Mouse (Mus musculus): ENCODE measurements at regions not wholly inside any gene's neighbourhood (a gene's known extent, or its start where the extent isn't known, plus 50 kb on each side); places are given as distances from the start of the nearest gene placed in this dataset.

DNA sequence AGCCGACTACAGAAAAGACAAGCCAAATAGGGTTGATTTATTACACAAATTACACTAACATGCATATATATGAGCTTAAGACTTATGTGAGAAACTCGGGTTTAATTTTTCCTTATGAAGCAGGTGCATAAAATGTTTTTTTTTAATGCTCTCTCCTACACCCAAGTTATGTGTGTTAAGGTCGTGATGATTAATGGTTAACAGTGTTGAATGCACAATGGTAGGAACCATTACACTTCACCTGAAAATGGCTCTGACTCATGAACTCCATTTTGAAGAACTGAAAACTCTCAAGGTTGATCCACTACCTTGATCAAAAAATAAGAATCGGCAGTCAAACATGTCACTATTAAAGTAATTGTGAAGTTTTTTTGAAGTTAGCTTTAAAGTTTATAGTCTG is 59.4 kb upstream of the Ifne start:
- DNase-seq = no peak

DNA sequence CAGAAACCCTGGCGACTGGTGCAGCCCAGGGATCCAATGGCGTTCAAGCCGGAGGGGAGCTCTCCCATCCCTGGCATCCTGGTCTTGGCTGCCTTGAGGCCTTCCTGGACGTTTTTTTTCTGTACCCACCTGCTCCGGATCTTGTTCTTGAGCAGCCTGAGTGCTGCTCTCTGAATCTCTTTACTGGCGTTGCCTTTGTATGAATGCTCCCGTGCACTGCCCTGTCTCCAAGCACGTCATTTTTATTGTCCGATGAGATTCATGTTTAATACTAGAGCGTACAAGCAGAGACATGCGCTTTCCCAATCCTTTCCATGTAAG is 58.7 kb upstream of the Ifne start:
- no peak for DNase-seq

DNA sequence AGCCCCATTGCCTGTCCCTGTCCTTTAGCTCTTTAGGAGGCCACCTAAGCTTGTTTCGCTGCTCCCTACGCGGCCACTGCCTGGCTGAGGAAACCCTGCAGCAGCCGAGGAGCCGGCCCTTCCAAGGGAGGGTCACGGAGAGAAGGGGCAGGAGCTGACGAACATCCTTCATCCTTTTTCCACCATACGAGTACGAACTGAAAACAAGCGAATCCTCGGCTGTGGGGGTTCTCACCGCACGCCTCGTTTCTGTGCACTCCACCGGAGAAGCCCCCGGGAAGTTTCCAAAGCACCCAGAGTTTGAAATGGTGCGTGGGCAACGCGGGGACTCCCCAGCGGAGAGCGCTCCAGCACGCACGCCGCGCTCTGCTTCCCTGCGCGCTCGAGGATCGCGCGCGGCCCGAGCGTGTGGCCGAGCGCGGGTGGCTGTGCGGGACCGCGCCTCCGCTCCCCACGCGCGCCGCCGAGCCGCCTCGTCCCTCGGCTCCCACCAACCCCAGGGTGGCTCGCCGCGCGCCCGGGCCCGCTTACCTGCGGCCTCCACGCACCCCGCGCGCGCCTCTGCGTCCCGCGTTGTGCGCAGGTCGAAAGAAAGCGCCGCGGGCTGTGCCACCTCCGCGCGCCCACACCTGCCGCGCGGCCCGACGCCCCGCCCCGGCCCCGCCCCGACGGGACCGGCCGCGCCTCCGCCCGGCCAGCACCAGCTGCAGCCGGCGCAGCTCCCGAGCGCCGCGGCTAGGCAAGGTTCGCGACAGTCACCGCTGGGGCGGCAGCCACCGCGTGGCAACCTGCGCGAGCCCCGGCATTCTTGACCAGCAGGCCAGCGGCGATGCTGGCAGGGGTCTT is 58.1 kb upstream of the Ifne start:
- peak; percentile 67 for DNase-seq

DNA sequence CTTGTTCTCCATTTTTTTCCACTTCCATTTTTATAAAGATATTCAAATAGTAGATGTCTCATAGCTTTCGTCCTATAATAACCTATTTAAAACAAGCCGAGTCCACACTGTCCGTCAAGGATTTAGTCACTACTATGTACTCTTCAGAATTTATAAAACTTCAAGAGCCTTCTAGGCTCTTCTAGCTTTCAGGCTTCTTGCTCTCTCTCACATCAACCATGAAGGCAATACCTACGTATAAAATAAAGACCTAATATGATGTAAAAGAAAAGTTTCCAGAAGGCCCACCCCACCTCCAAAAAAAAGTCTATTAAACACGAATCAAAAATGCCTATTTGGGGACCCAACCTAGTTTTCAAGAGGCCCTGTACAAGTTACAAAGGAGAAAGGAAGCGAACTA is 57.0 kb upstream of the Ifne start:
- no peak for DNase-seq

DNA sequence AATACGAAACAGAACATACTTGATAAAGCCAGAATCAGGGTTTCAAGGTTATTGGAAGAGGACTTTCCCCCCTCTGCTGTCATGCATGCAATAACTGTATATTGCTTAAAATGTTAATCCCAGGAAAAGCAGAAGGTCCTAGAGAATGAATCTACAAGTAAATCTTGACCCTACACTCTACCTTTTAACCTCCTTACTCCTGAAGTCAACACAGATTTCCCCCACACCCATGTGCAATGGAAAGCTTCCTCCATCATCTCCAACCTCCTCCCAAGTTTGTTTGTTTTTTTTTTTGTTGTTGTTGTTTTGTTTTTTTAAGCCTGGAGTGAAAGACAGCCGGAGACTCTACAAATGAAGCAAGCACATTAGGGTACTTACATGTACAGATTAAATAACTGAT is 55.9 kb upstream of the Ifne start:
- DNase-seq = no peak

DNA sequence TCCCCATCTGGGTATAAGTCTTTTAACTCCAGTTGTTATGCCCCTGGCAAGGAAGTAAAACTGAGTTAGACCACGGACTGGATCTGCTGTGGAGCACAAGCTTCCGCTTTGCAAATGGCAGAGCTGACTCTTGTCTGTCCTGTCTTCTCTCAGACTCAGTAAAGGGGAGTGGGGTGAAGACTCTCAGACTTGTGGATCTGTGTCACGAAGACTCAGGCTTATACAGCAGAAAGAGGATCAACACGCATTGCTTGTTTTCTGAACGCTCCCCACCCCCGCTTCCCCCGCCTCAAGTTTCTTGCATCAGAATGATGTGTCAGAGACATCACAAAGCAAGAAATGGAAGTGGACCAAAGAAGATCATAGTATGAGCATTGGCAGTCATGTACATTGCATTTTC is 55.3 kb upstream of the Ifne start:
- no peak for DNase-seq

DNA sequence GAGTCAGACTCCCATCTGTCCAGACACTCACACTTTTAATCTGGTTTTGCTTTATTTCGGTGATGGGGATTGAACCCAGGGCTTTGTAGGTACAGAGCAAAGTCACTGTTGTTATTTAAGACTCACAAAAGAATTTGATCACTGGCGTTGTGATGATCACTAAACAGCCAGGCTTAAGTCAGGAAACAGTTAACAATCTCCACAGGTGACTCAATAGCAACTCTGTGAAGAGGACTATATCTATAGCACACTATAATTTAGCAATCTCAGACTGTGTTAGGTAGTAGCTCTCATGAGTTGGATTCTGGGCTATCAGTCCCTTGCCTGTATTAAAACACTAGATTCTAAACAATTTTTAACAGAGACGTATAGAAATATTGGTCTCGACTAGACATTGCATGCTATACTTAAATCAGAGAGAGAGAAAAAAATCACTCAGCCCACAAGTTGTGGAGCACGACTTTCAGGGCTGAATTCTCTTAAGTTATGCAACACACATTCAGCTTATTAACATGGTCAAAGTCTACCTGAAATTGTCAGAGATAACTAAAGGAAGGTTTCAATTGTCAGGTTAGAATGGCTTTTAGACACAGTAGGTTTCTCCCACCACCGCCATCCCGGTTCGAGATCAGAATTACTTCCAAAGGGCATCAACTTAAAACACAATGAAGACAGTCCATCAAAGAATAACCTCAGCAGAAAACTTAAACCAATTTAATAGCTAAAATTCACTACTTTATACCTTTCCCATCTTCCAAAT is 54.4 kb upstream of the Ifne start:
- DNase-seq = no peak

DNA sequence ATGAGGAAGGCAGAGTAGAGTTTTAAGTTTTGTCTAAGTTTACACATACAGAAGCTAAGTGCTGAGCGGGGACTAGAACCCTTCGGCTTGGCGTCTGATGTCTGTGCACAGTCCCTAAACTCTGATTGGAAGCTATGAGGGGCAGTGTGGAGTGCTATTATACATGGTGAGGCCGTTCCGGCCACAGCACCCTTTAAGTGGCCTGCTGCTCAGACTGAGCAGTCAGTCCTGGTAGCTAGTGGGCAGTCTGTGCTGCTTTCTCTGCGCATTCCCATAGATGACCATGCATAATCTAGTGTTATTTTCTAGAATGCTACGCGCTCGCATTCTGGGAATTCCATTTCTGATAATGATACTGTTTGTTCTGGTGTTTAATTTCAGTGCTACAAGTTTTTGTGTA is 51.2 kb upstream of the Ifne start:
- no peak for DNase-seq
